21 mouse cellular contexts compared by ENCODE assay signal in the genomic region with DNA sequence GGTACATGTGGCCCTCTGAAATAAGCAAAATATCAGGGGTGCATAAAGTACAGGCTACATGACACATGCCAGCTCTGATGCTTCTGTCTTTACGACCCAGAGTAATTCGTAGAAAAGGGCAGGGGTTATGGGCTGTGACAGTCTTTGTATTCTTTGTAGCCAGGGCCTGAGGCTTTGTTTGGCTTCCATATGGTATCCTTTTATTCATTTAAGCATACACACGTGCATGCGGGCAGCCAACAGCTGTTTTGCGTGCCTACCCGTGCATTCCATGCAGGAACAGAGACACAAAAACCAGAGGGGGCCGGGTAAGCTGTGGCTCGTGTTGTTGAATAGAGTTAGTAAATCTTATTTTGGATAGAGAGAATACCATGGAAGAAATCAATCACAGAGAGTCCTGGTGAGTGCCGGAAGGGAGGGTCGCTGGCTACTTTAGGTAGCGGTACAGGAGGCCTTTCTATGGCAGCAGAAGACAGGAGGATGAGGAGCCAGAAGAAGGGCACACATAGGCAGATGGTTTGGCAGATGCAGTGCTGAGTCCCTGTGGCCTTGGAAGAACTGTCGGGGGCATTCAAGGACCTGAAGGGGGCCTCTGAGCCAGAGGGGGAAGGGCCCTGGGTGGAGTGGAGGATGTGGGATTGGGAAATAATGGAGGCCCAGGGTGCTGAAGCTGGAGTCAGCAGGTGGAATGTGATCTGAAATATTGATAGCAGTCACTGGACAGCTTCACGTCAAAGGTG. TPM values are rescaled to one million over a fixed set of nuclear protein-coding genes. Genes with fewer than 3 reads are reported as not detected.
A peak's percentile ranks its signal among the peaks of the same experiment; 100 is the strongest.
DNase-seq lines count a peak whose midpoint lies in the region; ATAC-seq and TF ChIP-seq lines count a peak whose summit lies in the region.
"Had no signal": no experiment of that assay in that cellular context is flagged by ENCODE, and none has a peak within 500 bp of the region (broad histone marks: within the 10 kb centered on the region; RNA-seq: fewer than 3 reads in every experiment).

No protein-coding gene starts in this region.

- H3K4me3 ChIP-seq in forebrain, embryonic 14.5 days (ENCODE audit: low read depth, low read length), result no peak overlapping the region
- no peak overlapping the region for H3K4me3 ChIP-seq in forebrain, postnatal 0 days (ENCODE audit: low read depth, low read length)
- no peak overlapping the region for H3K4me3 ChIP-seq in hindbrain, embryonic 14.5 days (replicated peaks; ENCODE audit: low read length)
- H3K4me3 ChIP-seq in midbrain, embryonic 15.5 days, result no peak overlapping the region
- H3K4me3 ChIP-seq: erythroblast, embryonic 14.5 days; limb, embryonic 13.5 days; liver, embryonic 15.5 days had no signal

- no peak for ATAC-seq in forebrain, embryonic 14.5 days
- ATAC-seq in forebrain, postnatal 0 days, result no peak
- no peak for ATAC-seq in hindbrain, embryonic 14.5 days (ENCODE audit: low FRiP score)
- ATAC-seq in midbrain, embryonic 15.5 days (replicated peaks), result no peak
- ATAC-seq: lung, postnatal 0 days had no signal

- peaks cover 15% of the 10 kb centered on the region for H3K4me1 ChIP-seq in forebrain, embryonic 14.5 days (ENCODE audit: control insufficient read depth, insufficient read depth, low read length)
- no peaks in the 10 kb centered on the region for H3K4me1 ChIP-seq in forebrain, postnatal 0 days (ENCODE audit: insufficient read depth)
- H3K4me1 ChIP-seq in hindbrain, embryonic 14.5 days (replicated peaks; ENCODE audit: control insufficient read depth, insufficient read depth, low read length), result peaks cover 8% of the 10 kb centered on the region
- peaks cover 26% of the 10 kb centered on the region for H3K4me1 ChIP-seq in midbrain, embryonic 15.5 days
- H3K4me1 ChIP-seq: liver, embryonic 15.5 days had no signal

- no peaks in the 10 kb centered on the region for H3K36me3 ChIP-seq in forebrain, embryonic 14.5 days (ENCODE audit: control insufficient read depth, insufficient read depth, low read length)
- H3K36me3 ChIP-seq in forebrain, postnatal 0 days (ENCODE audit: insufficient read depth), result peaks cover 21% of the 10 kb centered on the region; the same call in 1 of the 2 replicates
- peaks cover 14% of the 10 kb centered on the region for H3K36me3 ChIP-seq in hindbrain, embryonic 14.5 days (replicated peaks; ENCODE audit: control insufficient read depth, insufficient read depth)
- no peaks in the 10 kb centered on the region; the same call in 1 of the 2 replicates for H3K36me3 ChIP-seq in midbrain, embryonic 15.5 days (replicated peaks)
- H3K36me3 ChIP-seq: limb, embryonic 13.5 days; liver, embryonic 15.5 days had no signal

- H3K9me3 ChIP-seq in forebrain, embryonic 14.5 days (replicated peaks; ENCODE audit: control insufficient read depth, low read length), result no peaks in the 10 kb centered on the region
- no peaks in the 10 kb centered on the region for H3K9me3 ChIP-seq in forebrain, postnatal 0 days (ENCODE audit: low read length)
- no peaks in the 10 kb centered on the region for H3K9me3 ChIP-seq in hindbrain, embryonic 14.5 days (ENCODE audit: control insufficient read depth, low read length)
- no peaks in the 10 kb centered on the region for H3K9me3 ChIP-seq in midbrain, embryonic 15.5 days
- H3K9me3 ChIP-seq: limb, embryonic 13.5 days; liver, embryonic 15.5 days had no signal

- DNase-seq in forebrain, embryonic 14.5 days (ENCODE audit: low spot score), result peak; percentile 38
- DNase-seq in forebrain, postnatal 0 days, result no peak
- peak; percentile 4 for DNase-seq in embryo, embryonic 11.5 days (ENCODE audit: low read depth, low spot score)
- no peak for DNase-seq in hindbrain, embryonic 14.5 days (ENCODE audit: low spot score)
- no peak for DNase-seq in right cerebral cortex, postnatal 25 days
- no peak for DNase-seq in lung, postnatal 14 days
- no peak for DNase-seq in left cerebral cortex, postnatal 10 days (ENCODE audit: extremely low spot score in 1 of 2, low spot score in 2 of 2)
- DNase-seq: adrenal gland, postnatal 36 days; cerebellum, adult 8-10 months; gastrocnemius, postnatal 36 days; kidney, adult 2 months; kidney, postnatal 14 days; right cerebral cortex, postnatal 14 days; thymus, postnatal 14 days had no signal

- no peaks in the 10 kb centered on the region for H3K27me3 ChIP-seq in forebrain, embryonic 14.5 days (replicated peaks; ENCODE audit: control insufficient read depth, insufficient read depth, low read length)
- no peaks in the 10 kb centered on the region for H3K27me3 ChIP-seq in forebrain, postnatal 0 days (ENCODE audit: insufficient read depth, low read length)
- no peaks in the 10 kb centered on the region for H3K27me3 ChIP-seq in hindbrain, embryonic 14.5 days (ENCODE audit: control insufficient read depth, insufficient read depth, low read length)
- no peaks in the 10 kb centered on the region for H3K27me3 ChIP-seq in midbrain, embryonic 15.5 days (replicated peaks)
- H3K27me3 ChIP-seq: limb, embryonic 13.5 days; liver, embryonic 15.5 days had no signal

- TF ChIP-seq CTCF in forebrain, postnatal 0 days (IDR thresholded peaks at IDR 0.05; ENCODE audit: low read depth), result no peak

- no peak overlapping the region for H3K27ac ChIP-seq in forebrain, embryonic 14.5 days (ENCODE audit: low read depth, low read length)
- no peak overlapping the region for H3K27ac ChIP-seq in forebrain, postnatal 0 days (ENCODE audit: low read depth, low read length)
- H3K27ac ChIP-seq in hindbrain, embryonic 14.5 days, result peak overlapping the region; percentile 26; the same call in 1 of the 2 replicates
- 0 out of 2 replicates have a peak overlapping the region, but pooled peaks have one; percentile 31 for H3K27ac ChIP-seq in midbrain, embryonic 15.5 days
- H3K27ac ChIP-seq: limb, embryonic 13.5 days; liver, embryonic 15.5 days had no signal

- intact Hi-C loops in left cerebral cortex, postnatal 10 days (cut with DNase I), result no loop called here

- H3K4me2 ChIP-seq in forebrain, embryonic 14.5 days (ENCODE audit: low read length), result no peak overlapping the region
- no peak overlapping the region for H3K4me2 ChIP-seq in forebrain, postnatal 0 days (ENCODE audit: low read depth)
- H3K4me2 ChIP-seq in hindbrain, embryonic 14.5 days (replicated peaks), result no peak overlapping the region
- H3K4me2 ChIP-seq in midbrain, embryonic 15.5 days, result no peak overlapping the region
- H3K4me2 ChIP-seq: limb, embryonic 13.5 days; liver, embryonic 15.5 days had no signal

- WGBS in forebrain, embryonic 14.5 days, result 42% methylated on average over 13 of the region's 13 CpGs
- 33% methylated on average over 13 of the region's 13 CpGs for WGBS in forebrain, postnatal 0 days
- WGBS in hindbrain, embryonic 14.5 days, result 19% methylated on average over 13 of the region's 13 CpGs
- 18% methylated on average over 13 of the region's 13 CpGs for WGBS in midbrain, embryonic 15.5 days

- no peak overlapping the region for H3K9ac ChIP-seq in forebrain, embryonic 14.5 days (ENCODE audit: low read length)
- H3K9ac ChIP-seq in forebrain, postnatal 0 days, result no peak overlapping the region
- H3K9ac ChIP-seq in hindbrain, embryonic 14.5 days, result no peak overlapping the region; the same call in 1 of the 2 replicates
- no peak overlapping the region for H3K9ac ChIP-seq in midbrain, embryonic 15.5 days
- H3K9ac ChIP-seq: limb, embryonic 13.5 days; liver, embryonic 15.5 days had no signal

RNA-seq across cellular contexts. Expression of a gene that starts 26.5 kb away (rescaled TPM):
- polyA plus RNA-seq in forebrain, embryonic 14.5 days (2014; fragmentation: Nextera tagmentation; extraction: Ambion mirVana), result 2.6 and 3.0 TPM in 2 replicates
- total RNA-seq in forebrain, postnatal 0 days (2014; rRNA removed), result 18.9 and 26.9 TPM in 2 replicates
- 2.9 and 4.1 TPM in 2 replicates for polyA plus RNA-seq in forebrain, postnatal 0 days (2015; fragmentation: Nextera tagmentation; extraction: Ambion mirVana)
- 4.9 and 6.2 TPM in 2 replicates for polyA plus RNA-seq in hindbrain, embryonic 14.5 days (2014; fragmentation: Nextera tagmentation; extraction: Ambion mirVana)
- 4.7 and 5.1 TPM in 2 replicates for polyA plus RNA-seq in midbrain, embryonic 15.5 days (2015; fragmentation: Nextera tagmentation; extraction: Ambion mirVana)
- 10 to 100 TPM; 16.2 to 18.2 TPM for total RNA-seq in left cerebral cortex, postnatal 10 days (2021)
- total RNA-seq: common myeloid progenitor, adult 5-6 weeks had no signal
- polyA plus RNA-seq: C2C12; erythroblast, embryonic 14.5 days; liver, embryonic 15.5 days had no signal

Comparison
In these comparisons a context has a peak if more than half of its experiments do, and no peak if none do; other contexts are left out.
1. DNase-seq: peak in forebrain, embryonic 14.5 days (single experiment) and embryo, embryonic 11.5 days (single experiment); none in forebrain, postnatal 0 days (single experiment), hindbrain, embryonic 14.5 days (single experiment), right cerebral cortex, postnatal 25 days (single experiment), lung, postnatal 14 days (single experiment) and left cerebral cortex, postnatal 10 days (0 of 2).
2. H3K27ac ChIP-seq: peak in hindbrain, embryonic 14.5 days (single experiment) and midbrain, embryonic 15.5 days (single experiment); none in forebrain, embryonic 14.5 days (single experiment) and forebrain, postnatal 0 days (single experiment).